Mouse (Mus musculus) C2C12 (cell line): Measurements from ENCODE around the gene Prickle2. TPM values are rescaled to one million over a fixed set of nuclear protein-coding genes. Genes with fewer than 3 reads are reported as not detected.

Experiments used
- H3K27me3 ChIP-seq: one replicate; pipeline ENCODE4 v1.6.1; 2011; ENCODE audit not compliant: control insufficient read depth, insufficient read depth, insufficient read length
- H3K36me3 ChIP-seq: one replicate; pipeline ENCODE4 v1.6.1; 2011; ENCODE audit not compliant: control insufficient read depth, insufficient read depth
- H3K4me3 ChIP-seq: one replicate; pipeline ENCODE4 v1.5.1; 2011; ENCODE audit warnings: mild to moderate bottlenecking, control low read depth; ENCODE audit not compliant: poor library complexity, insufficient read depth, severe bottlenecking
- H3K79me2 ChIP-seq: one replicate; pipeline ENCODE4 v1.6.1; 2011; ENCODE audit not compliant: control insufficient read depth, insufficient read depth
- H3K79me3 ChIP-seq: one replicate; pipeline ENCODE4 v1.6.1; 2011; ENCODE audit warnings: low read depth, control low read depth
- H3ac ChIP-seq: one replicate; pipeline ENCODE3; 2011; ENCODE audit warnings: low read depth; ENCODE audit not compliant: control insufficient read depth, insufficient read length
- CEBPB ChIP-seq: IDR thresholded peaks from one replicate; pipeline ENCODE4 v1.6.1; 2011; ENCODE audit warnings: low read depth, mild to moderate bottlenecking, control low read depth, moderate library complexity
- CTCF ChIP-seq: IDR thresholded peaks from one replicate; pipeline ENCODE4 v1.5.1; 2011; ENCODE audit not compliant: control insufficient read depth, insufficient read depth, insufficient read length
- FOSL1 ChIP-seq: IDR thresholded peaks from one replicate; pipeline ENCODE4 v1.8.0; 2011; ENCODE audit warnings: mild to moderate bottlenecking, low read length; ENCODE audit not compliant: poor library complexity, insufficient read depth, severe bottlenecking
- MAX ChIP-seq: IDR thresholded peaks from one replicate; pipeline ENCODE4 v1.6.1; 2011; ENCODE audit warnings: mild to moderate bottlenecking, control low read depth
- MYOD1 ChIP-seq: IDR thresholded peaks from one replicate; pipeline ENCODE4 v1.6.1; 2011; ENCODE audit warnings: low read depth; ENCODE audit not compliant: control insufficient read depth, insufficient read length
- MYOG ChIP-seq: IDR thresholded peaks from one replicate; pipeline ENCODE4 v1.6.1; 2011; ENCODE audit not compliant: control insufficient read depth, insufficient read length; ENCODE audit errors: extremely low read depth
- USF1 ChIP-seq: IDR thresholded peaks from one replicate; pipeline ENCODE4 v1.6.1; 2011; ENCODE audit warnings: low read depth, mild to moderate bottlenecking, control low read depth, moderate library complexity
- polyA plus RNA-seq: library from polyadenylated mRNA; unstranded; fragments of >200 nt; fragmentation: generic; extraction: Trizol; gene quantifications from one replicate; pipeline ENCODE4 v1.2.1, GENCODE M21; 2012; ENCODE audit warnings: missing spikeins

Prickle2 gene
- polyA plus RNA-seq, 1 experiment = 0.02 TPM

GRCm38 (mm10) chr6:92415405-92415755 is 290.6 kb downstream of the Prickle2 start:
- H3ac ChIP-seq = no peak overlapping the region
- no peak overlapping the region for H3K4me3 ChIP-seq
- H3K79me3 ChIP-seq = no peaks in the 10 kb centered on the region
- no peaks in the 10 kb centered on the region for H3K79me2 ChIP-seq
- TF ChIP-seq FOSL1 = no peak
- TF ChIP-seq MAX = no peak
- no peak for TF ChIP-seq MYOG
- TF ChIP-seq CEBPB = no peak
- no peak for TF ChIP-seq MYOD1
- no peak for TF ChIP-seq CTCF
- TF ChIP-seq USF1 = no peak
- H3K36me3 ChIP-seq = no peaks in the 10 kb centered on the region
- H3K27me3 ChIP-seq = no peaks in the 10 kb centered on the region

- H3K27me3 ChIP-seq = no peaks in the 10 kb centered on the region
- H3K79me3 ChIP-seq = no peaks in the 10 kb centered on the region
- H3K36me3 ChIP-seq = no peaks in the 10 kb centered on the region
- no peak overlapping the region for H3K4me3 ChIP-seq
- no peak for TF ChIP-seq FOSL1
- no peak for TF ChIP-seq MYOG
- no peak for TF ChIP-seq MAX
- no peak for TF ChIP-seq CTCF
- no peak for TF ChIP-seq CEBPB
- no peak for TF ChIP-seq USF1
- peak; percentile 3 for TF ChIP-seq MYOD1
- no peak overlapping the region for H3ac ChIP-seq
- no peaks in the 10 kb centered on the region for H3K79me2 ChIP-seq
Measured at GRCm38 (mm10) chr6:92414478-92415404, 291.2 kb downstream of the Prickle2 start.

GRCm38 (mm10) chr6:92413982-92414381 is 292.0 kb downstream of the Prickle2 start:
- Histone ChIP-seq H3K79me3 (no peaks in the 10 kb centered on the region), H3K4me3 (no peak overlapping the region), H3K36me3 (no peaks in the 10 kb centered on the region), H3K79me2 (no peaks in the 10 kb centered on the region), H3ac (no peak overlapping the region), H3K27me3 (no peaks in the 10 kb centered on the region)
- TF ChIP-seq FOSL1 (no peak), MYOG (no peak), CEBPB (no peak), MYOD1 (no peak), CTCF (no peak), MAX (no peak), USF1 (no peak)

- Histone ChIP-seq H3K27me3 (no peaks in the 10 kb centered on the region), H3K79me2 (no peaks in the 10 kb centered on the region), H3K4me3 (no peak overlapping the region), H3ac (no peak overlapping the region), H3K79me3 (no peaks in the 10 kb centered on the region), H3K36me3 (no peaks in the 10 kb centered on the region)
- TF ChIP-seq CTCF (no peak), USF1 (no peak), MYOG (no peak), FOSL1 (no peak), MYOD1 (no peak), MAX (no peak), CEBPB (no peak)
Measured at GRCm38 (mm10) chr6:92409788-92410187, 296.2 kb downstream of the Prickle2 start.

- H3K4me3 ChIP-seq = no peak overlapping the region
- no peak overlapping the region for H3ac ChIP-seq
- H3K79me2 ChIP-seq = no peaks in the 10 kb centered on the region
- no peaks in the 10 kb centered on the region for H3K36me3 ChIP-seq
- H3K79me3 ChIP-seq = no peaks in the 10 kb centered on the region
- no peak for TF ChIP-seq CTCF
- TF ChIP-seq USF1 = no peak
- TF ChIP-seq FOSL1 = no peak
- TF ChIP-seq MYOD1 = no peak
- no peaks in the 10 kb centered on the region for H3K27me3 ChIP-seq
Measured at GRCm38 (mm10) chr6:92407259-92407658, 298.7 kb downstream of the Prickle2 start.
